Mouse (Mus musculus): ENCODE results near the gene Fxyd5.

DNA sequence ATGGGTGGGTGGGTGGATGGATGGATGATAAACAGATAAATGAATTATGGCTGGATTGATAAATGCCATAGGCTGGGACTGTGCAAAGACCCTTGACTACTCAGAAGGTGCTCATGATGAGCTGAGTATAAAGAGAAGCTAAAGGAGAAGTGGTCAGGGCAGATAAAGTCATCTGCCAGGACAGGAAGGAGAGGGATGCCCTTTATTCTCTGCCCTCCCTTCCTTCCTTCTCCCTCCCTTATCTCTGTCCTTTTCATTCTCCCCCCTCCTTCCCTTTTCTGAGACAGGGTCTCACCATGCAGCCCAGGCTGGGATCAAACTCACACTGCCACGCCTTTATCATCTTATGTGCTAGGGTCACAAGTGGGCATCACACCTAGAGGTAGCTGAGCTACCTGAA is 34.5 kb downstream of the Fxyd5 start:
- TF ChIP-seq CTCF (IDR thresholded peaks at IDR 0.05; ENCODE audit: low read depth) = no peak
- TF ChIP-seq EP300 (IDR thresholded peaks at IDR 0.05; ENCODE audit: low read depth) = no peak
